Mouse (Mus musculus) urinary bladder, postnatal 25 days (tissue): ENCODE measurements around the gene Gtpbp6.
"Not testable (repeated sequence)": the region's sequence is repeated elsewhere in the genome, so short reads cannot be mapped to it uniquely, and the experiment has no call there.

Source experiments
- DNase-seq: peaks from one replicate; pipeline ENCODE4 v3.0.0; 2022; ENCODE audit warnings: low spot score

The Gtpbp6 gene

GRCm38 (mm10) chr5:110099656-110100580, 8.1 kb downstream of the Gtpbp6 start, which contains the start of gene Plcxd1:
Plcxd1 (plus strand) TSS chr5:110099969.
- DNase-seq: no peak

- DNase-seq: no peak
Observed at GRCm38 (mm10) chr5:110098991-110099477, 9.0 kb downstream of the Gtpbp6 start.

DNA sequence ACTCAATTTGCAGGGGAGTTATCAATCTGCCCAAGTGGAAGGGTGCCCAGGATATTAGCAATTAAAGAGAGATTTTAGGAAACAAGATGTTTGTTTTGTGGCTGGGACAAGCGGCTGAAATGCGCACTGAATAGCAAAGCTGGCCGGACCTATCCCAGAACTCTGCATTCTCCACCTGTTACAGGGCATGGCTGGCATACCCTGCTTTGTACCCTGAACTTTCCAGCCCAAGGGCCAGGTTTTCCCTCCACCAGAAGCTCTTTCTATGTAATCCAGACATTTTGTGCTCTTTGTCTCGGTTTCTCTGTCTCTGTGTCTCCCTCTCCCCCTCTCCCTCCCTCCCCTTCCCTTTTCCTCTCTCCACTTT, 13.2 kb downstream of the Gtpbp6 start:
- no peak for DNase-seq

GRCm38 (mm10) chr5:110094030-110094846, 13.8 kb downstream of the Gtpbp6 start, which contains the start of gene Gm35315:
Gm35315 (minus strand) TSS chr5:110094420.
- peak; percentile 72 for DNase-seq

GRCm38 (mm10) chr5:110091546-110091945, 16.5 kb downstream of the Gtpbp6 start:
- no peak for DNase-seq

DNA sequence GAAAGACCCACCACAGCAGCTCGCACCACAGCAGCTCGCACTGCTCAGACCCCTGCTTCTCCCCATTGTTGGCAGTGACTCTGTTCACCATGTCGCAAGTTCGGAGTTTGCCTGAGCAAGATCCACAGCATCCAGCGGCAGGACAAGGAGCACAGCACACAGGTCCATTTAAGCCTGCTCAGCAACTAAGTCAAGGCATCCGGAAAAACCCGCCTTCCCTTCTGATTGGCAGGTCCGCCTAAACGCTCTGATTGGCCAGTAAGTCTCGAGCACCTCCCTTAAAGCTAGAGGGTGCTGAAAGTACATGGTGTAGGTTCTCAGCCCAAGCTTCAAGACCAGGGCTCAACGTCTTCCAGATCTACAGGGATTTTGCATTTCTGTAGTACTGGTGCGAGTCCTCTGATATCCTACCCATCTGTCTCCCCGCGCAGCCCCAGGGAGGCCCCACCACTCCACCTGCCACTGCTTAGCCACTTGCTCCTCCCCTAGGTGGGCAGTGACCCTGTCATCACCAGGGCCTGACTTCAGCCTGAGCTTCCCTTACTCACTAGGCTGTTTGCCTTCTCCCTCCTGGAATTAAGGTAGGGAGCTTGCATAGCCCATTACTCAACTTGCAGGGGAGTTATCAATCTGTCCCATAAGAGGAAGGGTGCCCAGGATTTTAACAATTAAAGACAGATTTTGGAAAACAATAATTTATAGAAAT, 21.7 kb downstream of the Gtpbp6 start:
- DNase-seq: no peak

- no peak for DNase-seq
Observed at GRCm38 (mm10) chr5:110082961-110083360, 25.0 kb downstream of the Gtpbp6 start.

GRCm38 (mm10) chr5:110072413-110072812, 35.6 kb downstream of the Gtpbp6 start, which contains the start of gene Gm17655:
Gm17655 (minus strand) TSS chr5:110072513.
- not testable (repeated sequence) for DNase-seq

GRCm38 (mm10) chr5:110057637-110058408, 50.2 kb downstream of the Gtpbp6 start:
- peak; percentile 67 for DNase-seq
